Mouse (Mus musculus) layer of hippocampus, adult 9-10 months (tissue): ENCODE data around the gene Stap2.

Experiments
- DNase-seq: peaks from one replicate; pipeline ENCODE4 v3.0.0; 2022; ENCODE audit warnings: low spot score

Gene Stap2

GRCm38 (mm10) chr17:56007444-56008355 lies 2.3 kb upstream of the Stap2 start:
- no peak for DNase-seq

DNA sequence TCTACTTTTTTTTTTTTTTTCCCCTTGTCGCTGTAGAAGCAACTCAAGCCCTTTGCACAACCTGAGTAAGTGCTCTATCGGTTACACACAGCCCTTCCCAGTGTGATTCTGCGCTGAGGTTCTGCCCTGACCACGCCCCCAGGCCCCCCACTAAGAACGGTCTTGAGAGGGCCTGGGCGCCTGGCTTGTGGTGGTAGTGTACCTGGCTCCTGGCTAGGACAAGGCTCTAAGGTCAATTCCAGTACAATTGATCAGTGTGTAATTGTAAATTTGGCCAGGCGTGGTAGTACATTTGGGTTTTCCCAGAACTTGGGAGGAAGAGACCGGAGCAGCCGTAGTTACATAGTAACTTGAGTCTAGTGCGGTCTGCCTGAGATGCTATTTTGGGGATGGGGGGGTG lies 1.6 kb upstream of the Stap2 start:
- no peak for DNase-seq

DNA sequence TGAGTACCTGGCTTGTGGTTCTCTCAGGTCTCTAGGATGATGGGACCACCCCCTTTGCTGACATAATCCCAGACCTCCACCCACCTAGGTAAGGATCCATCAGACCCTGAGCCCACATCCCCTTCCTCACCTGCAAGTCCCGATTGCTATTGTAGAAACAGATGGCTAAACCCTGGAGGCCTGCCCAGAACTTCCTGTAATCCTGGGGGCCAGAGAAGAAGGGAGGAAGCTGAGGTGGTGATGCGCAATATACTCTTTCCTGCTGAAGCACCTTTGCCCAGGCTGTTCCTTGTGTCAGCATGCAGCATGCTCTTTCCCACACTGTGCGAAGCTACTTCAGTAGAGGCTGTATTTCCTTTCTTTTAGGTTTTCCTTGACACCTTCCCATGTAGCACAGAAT lies 2.4 kb downstream of the Stap2 start:
- no peak for DNase-seq

GRCm38 (mm10) chr17:55999794-56000499 lies 5.4 kb downstream of the Stap2 start:
- DNase-seq: no peak

DNA sequence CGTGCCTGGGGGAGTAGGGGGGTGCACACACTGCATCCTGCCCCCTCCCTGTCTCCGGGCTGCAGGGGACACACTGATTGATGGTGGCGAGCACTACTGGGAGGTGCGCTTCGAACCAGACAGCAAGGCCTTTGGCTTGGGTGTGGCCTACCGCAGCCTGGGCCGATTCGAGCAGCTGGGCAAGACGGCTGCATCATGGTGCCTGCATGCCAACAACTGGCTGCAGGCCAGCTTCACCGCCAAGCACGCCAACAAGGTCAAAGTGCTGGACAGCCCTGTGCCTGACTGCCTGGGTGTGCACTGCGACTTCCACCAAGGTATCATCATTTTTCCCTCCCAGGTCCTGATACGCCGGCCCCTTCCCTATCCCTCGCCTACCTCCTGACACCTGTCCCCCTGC lies 9.4 kb downstream of the Stap2 start:
- no peak for DNase-seq

- DNase-seq: no peak
Measured at GRCm38 (mm10) chr17:55990278-55990898, 15.0 kb downstream of the Stap2 start.

DNA sequence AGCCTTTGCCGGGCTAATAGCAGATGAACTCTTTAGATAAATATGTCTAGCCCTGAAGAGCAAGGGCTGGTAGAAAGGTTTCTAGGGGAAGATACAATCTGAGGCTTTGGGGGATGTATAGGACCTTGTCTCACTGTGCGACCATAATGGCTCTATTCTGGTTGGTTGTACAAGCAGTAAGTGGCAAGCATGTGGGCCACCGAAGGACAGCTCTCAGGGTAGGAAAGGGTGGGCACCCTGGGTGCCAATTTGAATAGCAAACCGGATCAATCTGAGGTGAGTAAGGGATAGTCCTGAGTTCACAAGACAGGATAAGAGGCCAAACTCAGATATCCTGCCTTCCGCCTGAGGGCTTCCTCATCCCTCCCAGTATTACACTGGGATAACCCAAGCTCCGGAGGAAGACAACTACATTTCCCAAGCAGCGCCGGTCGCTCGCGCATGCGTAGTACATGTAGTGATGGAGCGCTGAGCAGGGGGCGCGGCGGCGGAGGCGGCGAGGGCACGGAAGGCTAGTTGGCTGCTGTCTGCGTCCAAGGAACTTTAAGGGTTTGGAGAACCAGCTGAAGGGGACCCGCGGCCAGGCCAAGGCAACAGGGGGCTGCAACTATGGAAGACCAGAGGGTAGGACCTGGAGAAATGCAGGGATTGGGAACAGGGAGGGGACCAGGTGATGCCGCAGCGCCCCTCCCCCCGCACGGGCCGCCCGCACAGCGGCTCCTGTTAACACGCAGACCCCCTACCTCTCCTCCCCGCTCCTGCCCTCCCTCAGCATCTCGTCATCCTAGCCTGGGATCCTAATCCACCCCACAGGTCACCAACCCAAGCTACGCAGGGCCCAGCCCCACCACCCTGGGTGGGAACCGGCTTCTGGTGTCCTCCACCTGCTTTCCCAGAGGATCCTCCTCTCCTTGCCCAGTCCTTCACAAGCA lies 19.1 kb downstream of the Stap2 start, which contains the start of gene Fsd1:
TSS of gene Fsd1 (plus strand) at position 480 of the 932 bp plus-strand sequence.
- no peak for DNase-seq

DNA sequence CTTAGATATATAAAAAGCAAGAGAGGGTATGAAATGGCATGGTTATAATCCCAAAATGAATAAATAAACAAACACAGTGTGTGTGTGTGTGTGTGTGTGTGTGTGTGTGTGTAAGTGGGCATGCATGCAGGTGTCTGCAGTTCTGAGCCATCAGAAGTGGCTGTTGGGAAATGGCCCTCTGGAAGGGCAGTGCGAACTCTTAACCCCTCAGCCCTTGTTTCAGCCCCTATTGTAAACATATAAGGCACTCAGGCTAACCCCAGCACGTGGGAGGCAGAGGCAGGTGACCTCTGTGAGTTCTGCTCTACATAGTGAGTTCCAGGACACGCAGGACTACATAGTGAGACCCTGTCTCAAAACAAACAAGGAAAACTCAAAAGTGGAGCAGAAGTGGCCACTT lies 28.1 kb downstream of the Stap2 start:
- no peak for DNase-seq

- DNase-seq: no peak
Measured at GRCm38 (mm10) chr17:55976255-55976862, 29.0 kb downstream of the Stap2 start.

GRCm38 (mm10) chr17:55971453-55971852 lies 33.9 kb downstream of the Stap2 start:
- no peak for DNase-seq

GRCm38 (mm10) chr17:55969966-55970891 lies 35.2 kb downstream of the Stap2 start, which contains the start of gene Shd:
Gene Shd (plus strand): TSS chr17:55970467.
- no peak for DNase-seq

GRCm38 (mm10) chr17:55969560-55969959 lies 35.8 kb downstream of the Stap2 start:
- DNase-seq: no peak

- DNase-seq: no peak
Measured at GRCm38 (mm10) chr17:55968210-55968609, 37.2 kb downstream of the Stap2 start.

DNA sequence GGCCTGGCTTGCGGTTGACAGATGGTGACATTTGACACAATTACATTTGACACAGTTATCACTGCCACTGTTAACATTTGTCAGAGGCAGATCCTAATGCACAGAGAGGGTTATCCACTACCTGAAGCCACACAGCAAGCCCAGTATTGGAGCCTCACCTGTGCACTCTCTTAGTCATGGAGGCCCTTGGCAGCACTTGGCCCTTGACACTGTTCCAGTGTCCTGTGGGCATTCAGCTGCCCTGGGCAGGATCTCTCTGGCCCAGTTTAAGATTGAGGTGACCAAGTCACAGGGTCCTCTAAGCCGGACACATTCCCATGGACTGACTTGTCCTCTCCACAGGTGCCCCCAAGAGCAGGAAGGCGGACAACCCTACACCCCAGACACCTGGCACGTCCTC lies 38.2 kb downstream of the Stap2 start:
- DNase-seq: no peak

DNA sequence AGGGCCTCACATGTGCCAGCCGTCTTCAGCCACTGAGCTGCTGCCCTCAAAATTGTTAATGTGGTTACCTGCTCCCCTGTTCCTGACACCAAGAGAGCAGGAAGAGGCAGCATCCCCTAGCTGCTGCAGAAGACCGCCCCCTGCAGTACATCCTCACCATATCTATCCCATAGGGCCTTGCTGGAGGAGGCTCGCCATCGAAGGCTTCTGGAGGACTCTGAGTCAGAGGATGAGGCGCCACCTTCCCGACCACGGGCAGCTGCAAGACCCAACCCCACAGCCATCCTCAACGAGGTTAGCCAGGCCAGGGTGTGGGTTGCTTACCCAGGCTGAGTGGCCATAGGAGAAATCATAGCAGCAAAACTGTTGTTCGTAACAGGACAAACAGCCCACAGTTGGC lies 40.4 kb downstream of the Stap2 start:
- no peak for DNase-seq

- no peak for DNase-seq
Measured at GRCm38 (mm10) chr17:55964496-55964895, 40.9 kb downstream of the Stap2 start.

DNA sequence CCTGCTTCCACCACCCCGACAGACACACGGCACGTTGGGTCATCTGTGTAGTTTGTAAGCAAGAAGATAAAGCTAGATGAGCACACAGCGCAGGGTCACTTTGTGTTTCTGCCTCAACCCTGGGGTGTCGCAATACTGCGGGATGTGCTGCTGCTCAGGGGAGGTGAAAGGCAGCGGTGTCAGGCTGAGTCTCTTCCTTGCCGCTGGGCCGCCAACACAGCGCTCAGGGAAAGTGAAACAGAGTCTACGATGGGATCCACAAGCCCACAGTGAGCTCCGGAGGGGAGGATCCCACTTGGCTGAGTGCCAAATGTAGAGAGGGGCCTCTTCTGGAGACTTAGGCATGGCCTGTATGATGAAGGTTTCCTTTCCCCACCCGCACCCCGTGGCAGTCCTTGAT lies 42.2 kb downstream of the Stap2 start:
- DNase-seq: no peak

GRCm38 (mm10) chr17:55961631-55962030 lies 43.8 kb downstream of the Stap2 start:
- no peak for DNase-seq

DNA sequence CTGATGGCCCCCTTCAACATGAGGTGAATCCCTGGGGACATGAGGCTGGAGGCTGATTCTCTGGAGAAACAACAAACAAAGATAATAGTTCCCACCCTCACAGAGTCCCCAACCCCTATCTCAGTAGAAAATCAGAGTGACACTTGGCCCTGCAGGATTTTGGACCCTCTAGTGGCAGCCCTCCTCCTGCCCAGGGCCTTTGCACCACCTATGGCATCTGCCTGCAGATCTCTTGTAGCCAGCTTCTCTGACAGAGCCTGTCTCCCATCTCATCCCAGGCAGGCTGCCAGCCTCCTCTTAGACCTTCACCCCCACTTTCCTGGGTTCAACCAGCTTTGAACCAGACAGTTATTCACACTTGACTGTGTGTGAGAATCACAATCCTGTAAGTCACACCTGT lies 44.6 kb downstream of the Stap2 start:
- DNase-seq: no peak
